Mouse (Mus musculus) right cerebral cortex, adult 18-20 months (tissue): Measurements from ENCODE around the gene Slc48a1.

Experiments
- DNase-seq: peaks from one replicate; pipeline ENCODE4 v3.0.0; 2022; ENCODE audit warnings: mixed read lengths

Gene Slc48a1

GRCm38 (mm10) chr15:97778311-97779098, at the start of gene Slc48a1:
Gene Slc48a1 (plus strand): TSS chr15:97778520.
- no peak for DNase-seq

- peak; percentile 64 for DNase-seq
These were observed 49.5 kb upstream of the Slc48a1 start for GRCm38 (mm10) chr15:97728804-97729203.

GRCm38 (mm10) chr15:97730365-97730764, 48.0 kb upstream of the Slc48a1 start:
- DNase-seq, result no peak

- DNase-seq, result no peak
These were observed 47.2 kb upstream of the Slc48a1 start, which contains the start of gene Endou for GRCm38 (mm10) chr15:97731111-97731510. Gene Endou (minus strand): TSS chr15:97731339.

- DNase-seq, result no peak
These were observed 46.3 kb upstream of the Slc48a1 start for GRCm38 (mm10) chr15:97731988-97732387.

- DNase-seq, result no peak
These were observed 39.4 kb upstream of the Slc48a1 start for GRCm38 (mm10) chr15:97738923-97739322.

GRCm38 (mm10) chr15:97740283-97740732, 38.0 kb upstream of the Slc48a1 start:
- no peak for DNase-seq

- DNase-seq, result no peak
These were observed 36.7 kb upstream of the Slc48a1 start for GRCm38 (mm10) chr15:97741662-97742061.

- DNase-seq, result no peak
These were observed 36.2 kb upstream of the Slc48a1 start for GRCm38 (mm10) chr15:97742074-97742473.

GRCm38 (mm10) chr15:97742600-97742999, 35.7 kb upstream of the Slc48a1 start:
- no peak for DNase-seq

GRCm38 (mm10) chr15:97743210-97743609, 35.1 kb upstream of the Slc48a1 start:
- DNase-seq, result no peak

- DNase-seq, result no peak
These were observed 34.3 kb upstream of the Slc48a1 start for GRCm38 (mm10) chr15:97743961-97744525.

GRCm38 (mm10) chr15:97744930-97745329, 33.4 kb upstream of the Slc48a1 start:
- DNase-seq, result no peak

GRCm38 (mm10) chr15:97745331-97745730, 33.0 kb upstream of the Slc48a1 start:
- peak; percentile 40 for DNase-seq

GRCm38 (mm10) chr15:97746278-97746677, 32.0 kb upstream of the Slc48a1 start:
- no peak for DNase-seq

- DNase-seq, result no peak
These were observed 31.6 kb upstream of the Slc48a1 start for GRCm38 (mm10) chr15:97746748-97747147.

GRCm38 (mm10) chr15:97747486-97747885, 30.8 kb upstream of the Slc48a1 start:
- no peak for DNase-seq

GRCm38 (mm10) chr15:97748309-97748708, 30.0 kb upstream of the Slc48a1 start:
- DNase-seq, result no peak

- DNase-seq, result no peak
These were observed 29.4 kb upstream of the Slc48a1 start for GRCm38 (mm10) chr15:97748964-97749363.

- DNase-seq, result no peak
These were observed 28.9 kb upstream of the Slc48a1 start for GRCm38 (mm10) chr15:97749397-97749796.

- no peak for DNase-seq
These were observed 28.5 kb upstream of the Slc48a1 start for GRCm38 (mm10) chr15:97749841-97750240.

- peak; percentile 85 for DNase-seq
These were observed 27.6 kb upstream of the Slc48a1 start for GRCm38 (mm10) chr15:97750697-97751096.

GRCm38 (mm10) chr15:97751676-97752075, 26.6 kb upstream of the Slc48a1 start:
- no peak for DNase-seq

GRCm38 (mm10) chr15:97752491-97752890, 25.8 kb upstream of the Slc48a1 start:
- no peak for DNase-seq
